In genomic region chr11:108301796-108302490, GRCm38 (mm10) we compare ENCODE assay signal across 15 mouse cellular contexts. TPM values are rescaled to one million over a fixed set of nuclear protein-coding genes. Genes with fewer than 3 reads are reported as not detected.
"Had no signal": no experiment of that assay in that cellular context is flagged by ENCODE, and none has a peak within 500 bp of the region (broad histone marks: within the 10 kb centered on the region; RNA-seq: fewer than 3 reads in every experiment).

No protein-coding gene starts in this region.

- H3K4me3 ChIP-seq: midbrain, embryonic 10.5 days had no signal

- H3K36me3 ChIP-seq: midbrain, embryonic 10.5 days had no signal

- H3K9ac ChIP-seq: liver, embryonic 14.5 days had no signal

- H3K27ac ChIP-seq: liver, embryonic 14.5 days had no signal

- ATAC-seq: lung, postnatal 0 days; midbrain, embryonic 16.5 days had no signal

- H3K9me3 ChIP-seq: midbrain, embryonic 10.5 days had no signal

- DNase-seq: kidney, adult 11 months; kidney, postnatal 14 days; layer of hippocampus, adult 9-11 months; layer of hippocampus, postnatal 36 days; liver; lung, adult 2 months; lung, postnatal 4 days; right cerebral cortex, postnatal 14 days; thymus, postnatal 36 days had no signal

RNA-seq across cellular contexts. Expression of gene Apoh, which starts 41.2 kb away (rescaled TPM):
- polyA plus RNA-seq: intestine, embryonic 14.5 days; midbrain, embryonic 10.5 days; neural tube, embryonic 14.5 days had no signal
